8 mouse cellular contexts compared by ENCODE assay signal in the genomic region with DNA sequence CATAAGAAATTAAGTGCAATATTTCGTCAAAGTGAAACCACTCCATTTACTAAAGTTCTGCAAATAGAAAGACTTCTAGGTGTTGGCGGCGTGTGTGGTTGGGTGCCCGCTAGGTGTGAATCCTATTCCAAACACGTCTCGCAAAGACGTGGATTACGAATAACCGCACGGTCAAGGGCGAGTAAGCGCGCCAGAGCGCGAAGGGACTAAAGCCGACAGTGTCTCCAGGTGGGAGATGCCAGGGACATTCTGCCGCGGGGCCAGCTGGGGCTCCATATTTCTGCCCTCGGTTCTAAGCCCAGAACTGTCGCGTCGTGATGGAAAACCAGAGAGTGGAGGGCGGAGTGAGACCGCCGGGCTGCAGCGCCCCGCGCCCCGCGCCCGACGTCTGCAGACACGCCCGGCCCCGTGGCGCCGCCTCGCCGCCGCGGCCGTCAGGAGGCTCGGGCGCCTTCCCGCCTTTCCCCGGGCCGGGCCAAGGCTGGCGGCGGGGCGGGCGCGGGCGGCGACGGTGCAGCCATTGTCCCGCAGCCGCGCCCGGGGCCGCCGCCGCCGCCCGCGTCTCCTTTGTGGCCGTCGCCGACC. TPM values are rescaled to one million over a fixed set of nuclear protein-coding genes. Genes with fewer than 3 reads are reported as not detected.
DNase-seq lines count a peak whose midpoint lies in the region; ATAC-seq and TF ChIP-seq lines count a peak whose summit lies in the region.

No protein-coding gene starts in this region.

- peak overlapping the region; percentile 83 for H3K27ac ChIP-seq in gastrocnemius, adult 2 months
- peak overlapping the region; percentile 74 for H3K27ac ChIP-seq in intestine, embryonic 14.5 days (ENCODE audit: low read depth)
- H3K27ac ChIP-seq in limb, embryonic 10.5 days = peak overlapping the region; percentile 90
- peak overlapping the region; percentile 47; the same call in 1 of the 2 replicates for H3K27ac ChIP-seq in midbrain, embryonic 11.5 days (ENCODE audit: low read depth, low read length)

- no peaks in the 10 kb centered on the region for H3K36me3 ChIP-seq in intestine, embryonic 14.5 days (ENCODE audit: control insufficient read depth, insufficient read depth, low read length)
- no peaks in the 10 kb centered on the region for H3K36me3 ChIP-seq in limb, embryonic 10.5 days
- H3K36me3 ChIP-seq in midbrain, embryonic 11.5 days (ENCODE audit: control insufficient read depth, insufficient read depth, low read length) = no peaks in the 10 kb centered on the region

- H3K4me3 ChIP-seq in gastrocnemius, adult 2 months = peak overlapping the region; percentile 90
- H3K4me3 ChIP-seq in intestine, embryonic 14.5 days (ENCODE audit: low read depth, low read length) = peak overlapping the region; percentile 57
- H3K4me3 ChIP-seq in limb, embryonic 10.5 days = peak overlapping the region; percentile 73
- H3K4me3 ChIP-seq in midbrain, embryonic 11.5 days (ENCODE audit: low read depth, low read length) = peak overlapping the region; percentile 73

- 0 out of 2 replicates have a peak, but pooled peaks cover 9% of the 10 kb centered on the region for H3K27me3 ChIP-seq in intestine, embryonic 14.5 days (replicated peaks; ENCODE audit: control insufficient read depth, insufficient read depth, low read length)
- peaks cover 61% of the 10 kb centered on the region for H3K27me3 ChIP-seq in limb, embryonic 10.5 days (ENCODE audit: low read depth, poor library complexity, severe bottlenecking)
- H3K27me3 ChIP-seq in midbrain, embryonic 11.5 days (ENCODE audit: control insufficient read depth, insufficient read depth, low read length) = peaks cover 19% of the 10 kb centered on the region; the same call in 1 of the 2 replicates

- intact Hi-C loops in gastrocnemius, adult 2 months (cut with DNase I) = no loop called here

- DNase-seq in left cerebral cortex, adult 18-20 months (ENCODE audit: low spot score in 2 of 2) = peak; percentile 15 to 37
- no peak for DNase-seq in left cerebral cortex, adult 11 months (ENCODE audit: low spot score)
- DNase-seq in cerebellum, postnatal 36 days = peak; percentile 56 to 59
- peak; percentile 73 for DNase-seq in gastrocnemius, adult 2 months
- DNase-seq in intestine, embryonic 14.5 days (ENCODE audit: low spot score) = peak; percentile 87
- DNase-seq in limb, embryonic 10.5 days (ENCODE audit: low spot score) = peak; percentile 70
- DNase-seq in midbrain, embryonic 11.5 days (ENCODE audit: low spot score, missing footprints) = peak; percentile 95
- DNase-seq in spleen, postnatal 14 days (ENCODE audit: low spot score in 2 of 2) = peak; percentile 31 to 33

- H3K9me3 ChIP-seq in intestine, embryonic 14.5 days (ENCODE audit: control insufficient read depth, low read length) = no peaks in the 10 kb centered on the region
- H3K9me3 ChIP-seq in limb, embryonic 10.5 days (replicated peaks) = no peaks in the 10 kb centered on the region
- H3K9me3 ChIP-seq in midbrain, embryonic 11.5 days (ENCODE audit: control insufficient read depth, low read length) = no peaks in the 10 kb centered on the region

- TF ChIP-seq CTCF in gastrocnemius, adult 2 months (IDR thresholded peaks at IDR 0.05) = no peak

- H3K9ac ChIP-seq in intestine, embryonic 14.5 days (ENCODE audit: low read length) = peak overlapping the region; percentile 91
- peak overlapping the region; percentile 91 for H3K9ac ChIP-seq in midbrain, embryonic 11.5 days (ENCODE audit: low read length)

- WGBS in intestine, embryonic 14.5 days = 0% methylated on average over 55 of the region's 68 CpGs
- 5% methylated on average over 67 of the region's 68 CpGs for WGBS in limb, embryonic 10.5 days
- WGBS in midbrain, embryonic 11.5 days = 1% methylated on average over 25 of the region's 68 CpGs

- H3K4me2 ChIP-seq in intestine, embryonic 14.5 days (ENCODE audit: low read length) = peak overlapping the region; percentile 85
- peak overlapping the region; percentile 64 for H3K4me2 ChIP-seq in midbrain, embryonic 11.5 days

- peaks cover 9% of the 10 kb centered on the region for H3K4me1 ChIP-seq in intestine, embryonic 14.5 days (replicated peaks; ENCODE audit: control insufficient read depth, insufficient read depth, low read length)
- H3K4me1 ChIP-seq in limb, embryonic 10.5 days = peaks cover 20% of the 10 kb centered on the region
- H3K4me1 ChIP-seq in midbrain, embryonic 11.5 days (ENCODE audit: control insufficient read depth, insufficient read depth, low read length) = peaks cover 7% of the 10 kb centered on the region

- peak; percentile 69 for ATAC-seq in intestine, embryonic 14.5 days (replicated peaks; ENCODE audit: low FRiP score, low TSS enrichment, low read depth)
- ATAC-seq in midbrain, embryonic 11.5 days (ENCODE audit: low FRiP score) = peak; percentile 62

RNA-seq across cellular contexts. Expression of gene Zbtb8a, which starts 0.9 kb away (rescaled TPM):
- 1 to 10 TPM; 4.8 to 5.0 TPM for total RNA-seq in left cerebral cortex, adult 18-20 months (2021)
- total RNA-seq in gastrocnemius, adult 2 months (2021) = 1 to 10 TPM in 1 of 2 experiments, under 1 TPM in 1; 0.61 to 1.3 TPM
- polyA plus RNA-seq in intestine, embryonic 14.5 days (2014; fragmentation: Nextera tagmentation; extraction: Ambion mirVana) = 7.6 and 11.1 TPM in 2 replicates
- polyA plus RNA-seq in limb, embryonic 10.5 days (2016; fragmentation: Nextera tagmentation; extraction: Ambion mirVana) = 6.3 and 8.0 TPM in 2 replicates
- polyA plus RNA-seq in midbrain, embryonic 11.5 days (2014; fragmentation: Nextera tagmentation; extraction: Ambion mirVana) = 6.7 and 8.3 TPM in 2 replicates

RNA-seq across cellular contexts. Expression of gene Zbtb8os, which starts 41.6 kb away (rescaled TPM):
- total RNA-seq in left cerebral cortex, adult 18-20 months (2021) = 10 to 100 TPM; 28.5 to 31.9 TPM
- total RNA-seq in gastrocnemius, adult 2 months (2021) = 10 to 100 TPM; 24.8 to 28.9 TPM
- 46.9 and 51.3 TPM in 2 replicates for polyA plus RNA-seq in intestine, embryonic 14.5 days (2014; fragmentation: Nextera tagmentation; extraction: Ambion mirVana)
- polyA plus RNA-seq in limb, embryonic 10.5 days (2016; fragmentation: Nextera tagmentation; extraction: Ambion mirVana) = 49.5 and 50.3 TPM in 2 replicates
- polyA plus RNA-seq in midbrain, embryonic 11.5 days (2014; fragmentation: Nextera tagmentation; extraction: Ambion mirVana) = 42.7 and 45.0 TPM in 2 replicates

RNA-seq across cellular contexts. Expression of gene Rbbp4, which starts 41.9 kb away (rescaled TPM):
- total RNA-seq in left cerebral cortex, adult 18-20 months (2021) = 100 to 1,000 TPM; 122 to 129 TPM
- 10 to 100 TPM; 38.5 to 46.9 TPM for total RNA-seq in gastrocnemius, adult 2 months (2021)
- 333 and 352 TPM in 2 replicates for polyA plus RNA-seq in intestine, embryonic 14.5 days (2014; fragmentation: Nextera tagmentation; extraction: Ambion mirVana)
- 561 and 589 TPM in 2 replicates for polyA plus RNA-seq in limb, embryonic 10.5 days (2016; fragmentation: Nextera tagmentation; extraction: Ambion mirVana)
- polyA plus RNA-seq in midbrain, embryonic 11.5 days (2014; fragmentation: Nextera tagmentation; extraction: Ambion mirVana) = 561 and 604 TPM in 2 replicates
